Mouse (Mus musculus) right cerebral cortex, postnatal 4 days (tissue): ENCODE results near the gene Ints13.
"Not testable (repeated sequence)": the region's sequence is repeated elsewhere in the genome, so short reads cannot be mapped to it uniquely, and the experiment has no call there.

Source experiments
- DNase-seq: peaks from one replicate; pipeline ENCODE4 v3.0.0-alpha.2; 2022

Gene Ints13

DNA sequence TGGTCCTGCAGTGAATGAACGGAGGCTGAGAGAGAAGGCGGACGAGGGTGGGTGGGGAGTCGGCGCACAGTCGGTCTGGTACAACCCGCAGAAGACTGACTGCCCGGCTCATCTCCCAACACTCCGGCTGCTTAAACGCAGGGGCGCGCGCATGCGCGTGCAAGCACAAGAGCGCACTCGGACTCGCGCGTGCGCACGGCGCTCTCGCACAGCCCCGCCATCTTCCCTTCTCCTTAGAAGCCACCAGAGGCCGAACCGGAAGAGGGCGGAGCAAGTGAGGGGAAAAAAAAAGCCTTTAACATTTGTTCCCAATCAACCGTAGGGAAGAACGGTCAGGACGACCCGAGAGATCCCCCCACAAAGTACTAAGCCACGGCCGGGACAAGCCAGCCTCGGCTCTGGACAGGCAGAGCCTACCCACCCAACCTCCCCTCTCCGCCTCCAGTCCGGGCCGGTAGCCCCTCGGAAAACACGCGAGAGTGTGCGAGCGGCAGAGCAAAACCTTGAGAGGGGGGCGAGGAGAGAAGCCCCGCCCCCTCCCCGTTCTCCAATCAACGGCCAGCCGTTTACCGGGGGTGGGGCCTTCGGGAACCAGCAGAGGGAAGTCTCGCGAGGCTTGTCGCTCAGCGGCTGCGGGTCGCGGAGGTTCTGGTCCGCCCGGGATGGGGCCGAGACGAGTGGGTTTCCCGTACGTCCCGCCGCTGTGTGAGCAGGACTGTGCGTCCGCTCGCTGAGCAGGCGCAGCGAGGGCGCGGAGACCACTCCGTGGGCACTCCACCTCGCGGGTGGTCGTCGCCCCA is at the start of gene Ints13:
Gene Ints13, minus strand, starts transcription at position 526 of the 800 bp plus-strand sequence.
- DNase-seq: peak; percentile 97

DNA sequence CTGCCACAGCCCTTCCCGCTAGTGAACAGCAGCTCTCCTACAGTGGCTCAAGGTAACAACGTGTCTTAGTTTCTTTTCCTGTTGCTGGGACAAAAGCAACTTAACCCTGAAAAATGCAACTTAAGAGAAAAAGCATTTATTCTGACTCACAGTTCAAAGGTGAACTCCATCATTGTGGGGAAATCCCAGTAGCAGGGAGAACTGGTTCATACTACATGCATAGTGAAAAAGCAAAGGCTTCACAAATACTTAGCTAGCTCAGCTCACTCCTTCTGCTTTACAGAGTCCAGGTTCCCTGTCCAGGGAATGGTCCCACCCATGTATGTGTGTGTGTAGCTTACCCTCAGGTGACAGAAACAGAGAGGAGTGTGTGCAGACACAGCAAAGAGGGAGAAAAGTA is 39.0 kb upstream of the Ints13 start:
- DNase-seq: no peak

DNA sequence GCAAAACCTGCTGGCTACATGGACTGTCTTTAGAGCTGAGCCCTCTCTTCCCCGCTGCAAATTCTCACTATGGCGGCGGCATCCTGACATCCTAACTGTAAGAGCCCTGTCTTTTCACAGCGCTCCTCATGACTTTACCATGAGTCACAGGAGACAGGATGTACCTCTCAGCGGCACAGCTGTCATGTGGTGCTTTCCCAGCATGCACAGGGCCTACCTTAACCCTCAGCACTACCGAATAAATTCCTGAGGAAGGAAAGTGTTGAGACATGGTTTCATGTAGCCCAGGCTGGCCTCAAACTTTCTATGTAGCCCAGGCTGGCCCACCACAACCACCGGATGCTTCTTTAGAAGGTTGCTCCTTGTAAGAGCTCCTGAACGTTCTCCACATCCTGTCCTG is 38.3 kb upstream of the Ints13 start:
- DNase-seq: no peak

DNA sequence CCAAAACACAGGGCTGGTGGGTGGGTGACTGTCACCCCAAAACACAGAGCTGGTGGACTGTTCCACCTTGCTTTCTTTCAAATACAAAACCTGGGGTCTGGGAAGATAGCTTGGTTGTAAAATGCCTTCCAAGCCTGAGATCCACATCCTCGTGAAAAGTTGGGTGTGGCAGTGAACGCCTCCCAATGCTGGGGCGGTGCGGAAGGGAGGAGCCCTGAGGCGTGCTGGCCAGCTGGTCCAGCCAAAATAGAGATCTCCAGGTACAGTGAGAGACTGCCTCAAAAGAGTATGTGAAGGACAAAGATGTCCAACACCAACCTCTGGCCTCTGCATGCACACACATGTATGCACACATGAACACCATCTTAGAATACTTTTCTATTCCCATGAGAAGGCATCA is 36.9 kb upstream of the Ints13 start:
- no peak for DNase-seq

DNA sequence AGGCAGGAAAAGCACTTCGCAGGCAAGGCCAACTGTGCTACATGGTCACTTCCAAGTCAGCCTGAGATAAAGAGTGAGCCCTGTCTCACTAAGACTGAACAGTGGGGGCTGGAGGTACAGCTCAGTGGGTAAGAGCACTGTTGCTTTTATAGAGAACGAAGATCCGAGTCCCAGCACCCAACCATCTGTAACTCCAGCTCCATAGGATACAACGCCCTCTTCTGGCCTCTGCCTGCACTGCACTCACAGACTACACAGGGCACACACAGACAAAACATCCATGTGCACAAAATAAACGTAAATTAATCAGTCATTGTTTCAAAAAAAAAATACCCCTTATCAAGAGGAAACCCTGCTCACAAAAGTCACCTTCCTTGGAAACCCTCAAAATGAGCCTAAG is 36.3 kb upstream of the Ints13 start:
- no peak for DNase-seq

DNA sequence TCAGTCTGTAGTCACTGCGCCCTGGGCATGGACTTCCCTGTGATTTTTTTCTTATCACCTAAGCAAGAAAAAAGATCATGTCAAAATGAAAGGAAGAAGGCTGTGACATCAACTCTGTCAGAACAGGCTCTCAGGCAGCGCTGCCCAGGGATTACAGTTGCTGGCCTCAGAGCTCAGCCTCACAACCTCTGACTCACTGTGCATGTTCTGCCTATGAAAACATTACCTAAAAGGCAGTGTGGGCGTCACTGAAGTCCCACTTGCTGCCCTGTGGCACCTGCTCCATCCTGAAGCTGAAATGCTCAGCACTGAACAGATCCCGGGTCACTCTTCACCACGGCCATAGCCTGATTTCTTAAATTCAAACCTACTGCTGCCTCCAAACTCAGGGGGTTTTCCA is 35.1 kb upstream of the Ints13 start:
- DNase-seq: no peak

DNA sequence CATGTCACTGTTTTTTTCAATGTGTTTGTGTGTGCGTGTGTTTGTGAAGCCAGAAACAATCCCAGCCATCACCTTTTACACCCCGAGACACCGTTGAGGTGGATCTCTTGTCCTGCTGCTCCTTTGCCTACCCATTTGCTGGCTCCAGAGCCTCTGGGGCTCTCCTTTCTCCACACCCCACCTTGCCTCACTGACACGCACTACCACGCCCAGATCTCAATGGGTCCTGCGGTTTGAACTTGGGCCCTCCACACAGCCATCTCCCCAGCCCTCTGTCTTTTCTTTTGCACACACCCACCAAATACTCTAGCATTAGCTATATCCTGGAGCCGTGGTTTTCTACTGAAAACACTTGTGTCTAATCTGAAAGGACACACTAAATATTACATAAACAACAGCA is 34.3 kb upstream of the Ints13 start:
- DNase-seq: no peak

DNA sequence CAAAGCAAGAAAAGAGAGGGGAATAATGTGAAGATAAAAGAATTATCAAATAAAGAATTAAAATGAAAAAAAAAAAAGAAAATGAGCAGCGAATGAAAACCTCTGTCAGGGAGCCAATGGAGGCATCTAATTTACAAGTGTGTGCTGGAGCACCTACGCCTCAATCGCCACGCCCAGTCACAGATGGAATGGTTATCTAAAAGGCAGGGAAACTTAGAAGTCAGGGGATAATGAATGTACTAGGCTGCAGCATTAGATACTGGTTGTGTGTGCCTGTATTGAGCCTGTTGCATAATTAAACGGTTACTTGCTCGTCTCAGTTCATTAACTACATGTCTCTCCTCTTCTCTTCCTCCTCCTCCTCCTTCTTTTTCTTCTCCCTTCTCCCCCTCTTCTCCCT is 33.8 kb upstream of the Ints13 start:
- DNase-seq: no peak

DNA sequence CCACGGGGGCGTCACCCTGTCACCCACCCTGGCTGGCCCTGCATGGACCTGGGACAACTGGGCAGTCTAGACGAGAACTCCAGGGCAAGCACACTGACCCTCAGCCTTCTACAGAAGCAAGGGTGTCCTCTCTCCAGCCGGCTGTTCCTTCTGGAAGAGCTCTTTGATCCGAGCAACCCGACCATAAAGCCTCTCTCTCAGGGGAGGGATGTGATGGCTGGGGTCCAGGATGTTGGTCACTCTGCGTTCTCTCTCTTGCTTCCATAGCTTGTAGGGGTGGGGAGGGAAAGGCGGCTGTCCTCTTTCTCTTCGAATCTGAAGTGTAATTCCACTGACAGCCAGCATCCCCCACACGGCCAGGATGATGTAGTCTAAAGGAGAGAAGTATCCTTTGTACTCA is 26.0 kb upstream of the Ints13 start:
- no peak for DNase-seq

DNA sequence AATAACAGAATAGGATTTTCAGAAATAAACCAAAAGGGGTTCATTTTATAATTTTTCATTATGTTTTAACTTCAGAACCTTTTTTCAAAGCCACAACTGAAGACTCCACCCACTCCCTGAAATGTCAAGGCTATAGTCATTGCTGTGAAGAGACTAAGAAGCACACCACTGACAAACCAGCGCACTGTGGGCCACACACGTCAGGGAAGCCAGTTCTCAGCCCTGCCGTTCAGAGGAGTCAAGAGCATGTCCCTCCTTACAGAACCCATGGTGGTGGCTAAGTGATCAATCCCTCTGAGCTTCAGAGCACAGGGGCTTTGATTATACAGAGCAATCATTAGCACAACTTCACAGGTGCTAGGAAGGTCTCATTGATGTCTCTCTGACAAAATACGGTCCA is 25.0 kb upstream of the Ints13 start:
- DNase-seq: no peak

DNA sequence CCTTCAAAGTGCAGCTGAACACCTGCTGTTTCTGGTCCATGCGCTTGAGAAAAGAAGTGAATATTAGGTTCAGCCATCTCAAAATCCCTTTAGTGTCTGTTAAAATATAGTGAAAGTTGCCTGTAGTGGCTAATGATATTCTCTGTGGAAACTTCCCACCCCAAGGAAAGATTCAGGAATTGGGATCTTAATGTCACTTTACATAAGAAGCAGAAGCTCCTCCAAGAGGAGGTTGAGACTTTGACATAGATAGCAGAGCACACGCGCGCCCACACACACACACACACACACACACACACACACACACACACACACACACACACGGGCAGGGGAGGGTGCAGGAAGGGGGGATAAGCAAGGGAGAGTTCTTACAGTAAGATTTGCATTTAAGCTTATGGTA is 7.5 kb upstream of the Ints13 start:
- DNase-seq: no peak

DNA sequence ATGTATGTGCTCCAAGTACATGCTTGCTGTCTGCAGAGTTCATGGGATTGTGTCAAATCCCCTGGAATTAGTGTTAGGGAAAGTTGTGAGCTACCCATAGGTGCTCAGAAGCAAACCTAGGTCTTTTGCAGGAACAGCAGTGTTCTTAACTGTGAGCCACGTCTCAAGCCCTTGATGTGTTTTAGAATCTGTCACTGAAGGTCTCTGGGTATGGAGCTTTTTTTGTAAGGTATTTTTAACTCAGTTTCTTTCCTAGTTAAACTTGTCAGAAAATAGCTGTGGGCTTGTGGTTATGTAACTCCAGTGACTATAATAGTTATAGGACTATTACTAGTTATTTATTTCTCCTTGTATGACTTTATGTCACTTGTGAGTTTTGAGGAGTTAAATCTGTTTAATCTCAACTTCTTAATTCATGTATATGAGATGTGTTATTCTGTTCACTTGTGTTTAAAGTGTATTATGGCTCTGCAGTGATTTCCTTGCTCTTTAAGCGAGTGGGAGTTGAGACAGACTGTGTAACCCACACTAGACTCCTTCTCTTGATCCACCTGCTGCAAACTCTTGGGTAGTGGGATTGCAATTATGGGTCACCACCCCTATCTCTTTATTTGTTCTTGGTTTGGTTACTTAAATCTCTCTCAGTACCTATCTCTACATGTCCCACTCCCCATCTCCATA is 5.9 kb upstream of the Ints13 start:
- DNase-seq: no peak

DNA sequence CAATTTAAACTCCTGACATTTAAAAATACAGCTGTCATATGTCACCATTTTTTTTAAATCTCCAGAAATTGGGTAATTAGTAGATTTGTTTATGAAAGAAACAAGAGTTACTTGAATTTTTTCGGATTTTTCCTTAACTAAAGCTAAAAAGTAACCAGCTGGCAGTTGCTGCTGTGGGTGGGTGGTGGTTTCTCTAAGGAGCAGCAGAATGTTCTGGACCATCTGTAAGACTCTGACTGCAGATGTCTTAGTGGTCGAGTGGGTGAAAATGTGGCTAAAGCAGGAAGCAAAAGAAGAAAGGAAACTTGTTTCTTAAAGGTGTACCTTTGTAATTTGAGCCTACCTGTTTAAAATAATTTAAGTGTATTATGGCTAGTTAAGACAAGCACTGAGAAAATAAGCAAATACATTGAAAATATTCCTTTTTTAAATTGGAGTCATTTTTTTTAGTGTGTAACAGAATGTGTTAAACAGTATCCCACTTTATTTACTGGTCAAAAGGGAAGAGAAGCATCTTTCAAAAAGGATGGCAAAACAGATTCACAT is 2.8 kb upstream of the Ints13 start:
- DNase-seq: no peak

DNA sequence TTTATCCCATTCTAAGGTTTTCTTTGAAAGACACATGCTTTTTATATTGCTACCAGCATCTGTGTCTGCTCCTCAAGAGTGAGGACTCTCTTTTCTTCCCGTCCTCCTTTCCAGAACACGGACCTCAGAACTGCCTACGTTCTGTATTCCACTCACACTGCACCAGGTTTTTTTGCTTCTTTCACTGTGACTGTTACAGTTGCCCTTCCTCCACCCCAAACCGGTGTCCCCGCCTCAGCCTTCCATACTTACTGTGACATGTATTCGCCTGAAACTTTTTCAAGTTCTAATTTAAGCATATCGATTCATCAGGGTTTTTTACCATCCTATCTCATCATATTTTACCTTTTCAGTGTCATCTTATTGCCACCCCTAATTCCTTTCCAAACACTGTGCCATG is 951 bp upstream of the Ints13 start:
- no peak for DNase-seq

DNA sequence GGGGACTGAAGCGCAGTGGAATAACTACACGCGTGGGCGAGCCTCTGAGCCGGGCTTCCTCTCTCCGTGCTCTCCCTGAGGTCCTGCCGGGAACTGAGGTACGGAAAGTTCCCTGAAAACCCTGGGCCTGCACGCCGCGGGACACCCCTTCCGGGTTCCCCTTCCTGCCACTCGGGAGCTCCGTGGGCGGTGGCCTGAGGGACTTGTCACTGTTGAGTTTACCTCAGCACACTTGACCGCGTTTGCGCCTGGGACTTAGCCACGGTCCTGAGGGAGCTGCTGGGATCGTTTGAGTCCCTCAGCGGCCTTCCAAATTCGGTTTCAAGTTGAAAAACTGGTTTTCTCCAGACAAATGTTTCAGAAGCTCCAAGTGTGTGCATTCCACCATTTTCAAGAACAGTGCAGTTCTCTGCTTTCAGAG is 486 bp upstream of the Ints13 start:
- peak; percentile 57 for DNase-seq

DNA sequence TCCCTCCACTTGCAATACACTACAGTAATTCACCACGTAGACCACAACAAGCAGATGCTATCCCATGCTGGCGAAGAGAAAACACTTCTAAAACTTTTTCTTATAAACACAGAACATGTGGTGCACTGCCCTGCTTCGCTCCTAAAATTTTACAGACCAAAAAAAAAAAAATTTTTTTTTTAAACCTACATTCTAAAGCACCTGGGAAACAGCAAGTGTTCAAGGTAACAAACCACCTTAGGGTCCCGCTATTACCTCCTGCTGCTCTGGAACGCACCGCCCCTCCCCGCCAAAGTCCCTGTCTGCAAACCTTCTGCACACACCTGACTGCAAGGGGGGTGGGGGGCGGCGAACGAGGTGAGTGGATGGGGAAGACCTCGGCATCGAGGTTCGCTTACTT is 732 bp downstream of the Ints13 start, which contains the start of gene Fgfr1op2:
Gene Fgfr1op2, plus strand, starts transcription at position 301 of the 400 bp plus-strand sequence.
- DNase-seq: no peak

DNA sequence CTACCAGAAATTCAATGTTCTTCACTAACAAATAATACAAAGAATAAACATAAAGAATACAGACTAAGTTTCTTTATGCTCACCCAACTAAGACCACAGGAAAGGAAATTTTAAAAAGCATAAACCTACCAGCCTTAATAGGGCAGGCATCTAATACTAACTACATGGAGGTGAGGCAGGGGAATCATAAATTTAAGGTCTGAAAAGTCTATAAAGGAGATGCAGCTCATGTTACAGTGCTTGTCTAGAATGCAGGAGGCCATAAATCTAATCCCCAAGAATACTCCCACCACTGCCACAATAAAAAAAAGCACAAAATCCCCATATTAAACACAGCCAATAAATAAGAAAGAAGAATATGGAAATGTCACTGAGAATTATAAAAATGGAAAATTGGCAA is 5.6 kb downstream of the Ints13 start:
- DNase-seq: no peak

DNA sequence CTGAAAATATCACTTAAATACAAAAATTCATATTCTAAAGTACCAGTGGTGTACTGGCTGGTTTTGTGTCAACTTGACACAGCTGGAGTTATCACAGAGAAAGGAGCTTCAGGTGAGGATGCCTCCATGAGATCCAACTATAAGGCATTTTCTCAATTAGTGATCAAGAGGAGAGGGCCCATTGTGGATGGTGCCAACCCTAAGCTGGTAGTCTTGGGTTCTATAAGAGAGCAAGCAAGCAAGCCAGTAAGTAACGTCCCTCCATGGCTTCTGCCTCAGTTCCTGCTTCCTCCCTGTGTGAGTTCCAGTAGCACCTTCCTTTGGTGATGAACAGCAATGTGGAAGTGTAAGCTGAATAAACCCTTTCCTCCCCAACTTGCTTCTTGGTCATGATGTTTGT is 15.2 kb downstream of the Ints13 start:
- DNase-seq: not testable (repeated sequence)

DNA sequence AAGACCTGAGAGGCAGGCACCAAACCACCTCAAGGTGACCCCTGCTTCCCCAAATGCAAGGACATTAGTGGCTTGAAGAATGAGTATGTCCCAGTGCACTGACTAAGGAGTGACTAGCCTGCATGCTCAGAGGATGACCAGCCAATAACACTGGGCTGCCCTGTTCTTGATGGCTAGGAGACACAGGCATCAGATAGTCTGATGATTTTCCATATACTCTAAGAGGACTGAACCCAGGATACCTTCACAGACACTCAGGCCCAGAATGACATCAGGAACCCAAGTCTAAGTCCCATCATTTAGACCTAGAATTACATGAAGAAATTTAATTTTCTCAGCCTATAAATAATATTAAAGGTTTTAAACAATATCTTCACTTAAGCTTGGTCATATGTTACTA is 26.3 kb downstream of the Ints13 start:
- no peak for DNase-seq

DNA sequence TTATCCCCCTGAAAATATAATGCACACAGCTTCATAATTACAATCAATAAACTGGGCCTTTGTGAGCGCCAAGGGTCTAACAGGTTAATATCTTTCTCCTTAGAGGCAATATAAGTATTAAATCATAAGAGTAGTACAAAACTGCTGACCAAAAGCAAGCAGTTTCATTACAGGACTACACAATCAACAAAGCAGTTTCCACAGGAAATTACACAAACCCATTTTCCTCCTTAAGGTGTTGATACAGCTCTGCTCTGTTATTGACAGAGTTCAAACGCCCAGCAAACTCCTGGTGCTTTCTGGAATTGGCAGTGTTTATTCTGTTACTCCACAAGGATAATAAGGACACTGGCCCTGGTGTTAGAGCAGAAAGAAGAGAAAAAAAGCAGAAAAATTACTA is 27.2 kb downstream of the Ints13 start:
- DNase-seq: no peak

DNA sequence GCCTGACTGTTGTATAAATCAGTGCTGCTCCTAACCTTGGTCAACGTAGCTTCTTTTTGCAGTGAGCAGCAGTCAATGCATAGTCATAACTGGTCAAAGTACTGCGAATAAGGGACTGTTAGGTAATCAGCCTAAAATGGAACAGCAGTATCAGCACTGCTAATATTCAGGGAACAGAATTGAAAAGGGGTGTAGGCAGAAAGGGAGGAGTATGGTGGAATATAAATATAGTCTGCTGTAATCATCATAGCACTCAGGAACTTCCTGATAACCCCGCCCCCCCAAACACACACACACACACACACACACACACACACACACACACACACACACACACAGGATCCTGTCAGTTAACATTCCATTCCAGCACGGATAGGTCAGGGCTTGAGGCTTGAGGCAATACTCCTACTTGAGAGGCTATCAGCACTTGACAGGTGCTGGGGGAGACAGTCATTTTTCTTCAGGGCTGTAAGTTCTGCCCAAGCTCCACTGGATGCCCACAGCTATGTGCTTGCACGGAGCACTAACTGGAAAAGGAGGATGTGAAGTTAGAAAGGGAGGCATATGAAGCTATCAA is 32.3 kb downstream of the Ints13 start:
- DNase-seq: no peak

DNA sequence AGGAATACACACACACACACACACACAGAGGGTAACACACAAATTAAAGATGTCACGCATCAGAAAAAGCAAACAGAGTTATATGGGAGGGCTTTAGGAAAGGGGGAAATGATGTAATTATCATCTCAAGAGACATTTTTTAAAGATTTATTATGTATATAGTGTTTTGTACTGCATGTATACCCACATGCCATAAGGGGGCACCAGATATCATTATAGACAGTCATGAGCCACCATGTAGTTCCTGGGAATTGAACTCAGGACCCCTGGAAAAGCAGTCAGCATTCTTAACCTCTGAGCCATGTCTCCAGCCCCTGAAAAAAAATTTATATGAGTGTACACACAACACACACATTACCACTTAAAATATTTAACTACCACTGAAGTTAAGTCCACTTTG is 33.0 kb downstream of the Ints13 start:
- DNase-seq: no peak

DNA sequence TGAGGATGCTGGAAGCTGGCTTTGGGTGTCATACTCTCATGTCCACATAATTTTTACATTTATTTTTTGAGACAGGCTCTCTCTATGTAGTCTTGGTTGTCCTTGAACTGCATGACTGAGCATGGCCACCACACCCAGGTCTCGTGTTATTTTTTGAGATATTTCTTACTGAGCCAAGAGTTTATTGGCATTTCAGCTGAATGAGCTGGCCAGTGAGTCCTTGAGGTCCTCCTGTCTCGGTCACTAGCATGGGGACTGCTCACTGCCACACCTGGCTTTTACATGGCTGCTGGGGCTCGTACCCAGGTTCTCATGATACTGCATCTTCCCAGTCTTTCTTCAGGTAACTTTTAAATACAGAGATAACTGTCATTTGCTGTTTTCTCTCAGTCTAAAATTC is 37.2 kb downstream of the Ints13 start:
- DNase-seq: no peak

DNA sequence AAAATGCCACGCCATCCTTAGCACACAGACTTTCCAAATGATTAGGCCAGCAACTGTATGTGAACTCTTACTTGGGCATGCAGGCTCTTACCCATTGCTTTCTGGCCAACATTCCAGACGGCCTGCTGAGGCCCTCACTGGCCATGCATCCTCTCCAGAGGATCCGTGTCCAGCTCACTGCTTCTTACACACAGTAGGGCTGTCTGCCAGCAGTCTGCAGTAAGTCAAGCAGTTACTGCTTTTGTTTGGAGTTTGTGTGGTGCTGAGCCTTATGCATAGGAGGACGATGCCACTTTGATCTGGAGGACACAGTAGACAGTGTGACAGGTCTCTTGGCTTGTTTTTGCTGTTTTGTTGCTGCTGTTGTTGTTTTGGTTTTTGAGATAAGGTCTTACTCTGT is 39.0 kb downstream of the Ints13 start:
- DNase-seq: no peak
